ENCODE assay signal across 14 mouse cellular contexts in genomic region chr11:22197935-22198334, GRCm38 (mm10).
A peak's percentile ranks its signal among the peaks of the same experiment; 100 is the strongest.
DNase-seq lines count a peak whose midpoint lies in the region; ATAC-seq and TF ChIP-seq lines count a peak whose summit lies in the region.
"Had no signal": no experiment of that assay in that cellular context is flagged by ENCODE, and none has a peak within 500 bp of the region (broad histone marks: within the 10 kb centered on the region; RNA-seq: fewer than 3 reads in every experiment).

No protein-coding gene starts in this region.

- ATAC-seq in frontal cortex, adult (ENCODE audit: low TSS enrichment), result peak; percentile 51
- ATAC-seq: hindbrain, postnatal 0 days had no signal

- no peak for DNase-seq in frontal cortex, postnatal 14 days (ENCODE audit: low spot score in 2 of 2)
- DNase-seq in kidney, adult 9 months, result peak; percentile 40
- DNase-seq in kidney, postnatal 4 days, result no peak
- DNase-seq in heart, adult 9 months (ENCODE audit: low spot score in 2 of 2), result peak; percentile 18 to 51
- peak; percentile 32 for DNase-seq in heart, postnatal 4 days
- DNase-seq in layer of hippocampus, adult 2 months (ENCODE audit: low spot score in 2 of 2), result no peak
- DNase-seq: adrenal gland, adult 8-10 months; B cell, adult 2 months; lung, adult 18-20 months; thymus, postnatal 4 days had no signal

- H3K4me3 ChIP-seq in layer of hippocampus, adult 2 months, result no peak overlapping the region
- H3K4me3 ChIP-seq: limb, embryonic 13.5 days had no signal

- TF ChIP-seq CTCF in layer of hippocampus, adult 2 months (conservative IDR thresholded peaks at IDR 0.05), result no peak

- no peak overlapping the region for H3K27ac ChIP-seq in layer of hippocampus, adult 2 months
- H3K27ac ChIP-seq: hindbrain, postnatal 0 days; kidney, postnatal 0 days; limb, embryonic 13.5 days had no signal

Comparison
In these comparisons a context has a peak if more than half of its experiments do, and no peak if none do; other contexts are left out.
1. DNase-seq: peak in kidney, adult 9 months (single experiment), heart, adult 9 months (2 of 2) and heart, postnatal 4 days (single experiment); none in frontal cortex, postnatal 14 days (0 of 2), kidney, postnatal 4 days (0 of 2) and layer of hippocampus, adult 2 months (0 of 2).